Mouse (Mus musculus): ENCODE measurements at regions not wholly inside any gene's neighbourhood (a gene's known extent, or its start where the extent isn't known, plus 50 kb on each side); places are given as distances from the start of the nearest gene placed in this dataset.

- 63% methylated on average over 2 of the region's 2 CpGs for WGBS
- ATAC-seq (no peak), DNase-seq (ENCODE audit: low spot score) (no peak)
- no peak overlapping the region for H3K4me2 ChIP-seq (replicated peaks; ENCODE audit: low read depth, low read length)
- no peaks in the 10 kb centered on the region for H3K36me3 ChIP-seq (ENCODE audit: insufficient read depth, low read length)
- no peaks in the 10 kb centered on the region for H3K27me3 ChIP-seq (replicated peaks; ENCODE audit: insufficient read depth, low read length)
- H3K9ac ChIP-seq (replicated peaks; ENCODE audit: low read depth): no peak overlapping the region
- H3K9me3 ChIP-seq (ENCODE audit: low read length): no peaks in the 10 kb centered on the region
- no peak overlapping the region for H3K4me3 ChIP-seq (ENCODE audit: low read depth, low read length)
- no peak overlapping the region for H3K27ac ChIP-seq (ENCODE audit: low read length)
- no peaks in the 10 kb centered on the region for H3K4me1 ChIP-seq (ENCODE audit: insufficient read depth, low read depth, low read length)
- TF ChIP-seq EP300 (IDR thresholded peaks at IDR 0.05) (no peak), CTCF (IDR thresholded peaks at IDR 0.05) (no peak)
Observed at GRCm38 (mm10) chr3:33902431-33902830, 58.3 kb upstream of the Ccdc39 start.

- Histone ChIP-seq H3K27ac (ENCODE audit: low read length) (no peak overlapping the region), H3K4me2 (replicated peaks; ENCODE audit: low read depth, low read length) (no peak overlapping the region), H3K4me1 (ENCODE audit: insufficient read depth, low read depth, low read length) (no peaks in the 10 kb centered on the region), H3K4me3 (ENCODE audit: low read depth, low read length) (no peak overlapping the region), H3K9ac (replicated peaks; ENCODE audit: low read depth) (no peak overlapping the region), H3K36me3 (ENCODE audit: insufficient read depth, low read length) (no peaks in the 10 kb centered on the region), H3K27me3 (replicated peaks; ENCODE audit: insufficient read depth, low read length) (no peaks in the 10 kb centered on the region), H3K9me3 (ENCODE audit: low read length) (no peaks in the 10 kb centered on the region)
- WGBS: 73% methylated on average over 8 of the region's 8 CpGs
- TF ChIP-seq CTCF (IDR thresholded peaks at IDR 0.05) (no peak), EP300 (IDR thresholded peaks at IDR 0.05) (no peak)
- DNase-seq (ENCODE audit: low spot score) (no peak), ATAC-seq (no peak)
Observed at GRCm38 (mm10) chr3:33903326-33903725, 59.2 kb upstream of the Ccdc39 start.

GRCm38 (mm10) chr3:33903816-33904215, 59.7 kb upstream of the Ccdc39 start:
- Histone ChIP-seq H3K9ac (replicated peaks; ENCODE audit: low read depth) (no peak overlapping the region), H3K4me1 (ENCODE audit: insufficient read depth, low read depth, low read length) (no peaks in the 10 kb centered on the region), H3K9me3 (ENCODE audit: low read length) (no peaks in the 10 kb centered on the region), H3K4me2 (replicated peaks; ENCODE audit: low read depth, low read length) (no peak overlapping the region), H3K27me3 (replicated peaks; ENCODE audit: insufficient read depth, low read length) (no peaks in the 10 kb centered on the region), H3K36me3 (ENCODE audit: insufficient read depth, low read length) (no peaks in the 10 kb centered on the region), H3K27ac (ENCODE audit: low read length) (no peak overlapping the region), H3K4me3 (ENCODE audit: low read depth, low read length) (no peak overlapping the region)
- no peak for ATAC-seq
- TF ChIP-seq EP300 (IDR thresholded peaks at IDR 0.05): no peak
- WGBS: 34% methylated on average over 4 of the region's 4 CpGs
- no peak for DNase-seq (ENCODE audit: low spot score)

GRCm38 (mm10) chr3:33904854-33905678, 61.0 kb upstream of the Ccdc39 start:
- H3K27me3 ChIP-seq (replicated peaks; ENCODE audit: insufficient read depth, low read length): no peaks in the 10 kb centered on the region
- no peaks in the 10 kb centered on the region for H3K4me1 ChIP-seq (ENCODE audit: insufficient read depth, low read depth, low read length)
- H3K4me3 ChIP-seq (ENCODE audit: low read depth, low read length): no peak overlapping the region
- H3K9me3 ChIP-seq (ENCODE audit: low read length): no peaks in the 10 kb centered on the region
- H3K36me3 ChIP-seq (ENCODE audit: insufficient read depth, low read length): no peaks in the 10 kb centered on the region
- no peak overlapping the region for H3K4me2 ChIP-seq (replicated peaks; ENCODE audit: low read depth, low read length)
- ATAC-seq: no peak
- no peak for TF ChIP-seq CTCF (IDR thresholded peaks at IDR 0.05)
- no peak for TF ChIP-seq EP300 (IDR thresholded peaks at IDR 0.05)
- H3K27ac ChIP-seq (ENCODE audit: low read length): no peak overlapping the region
- H3K9ac ChIP-seq (replicated peaks; ENCODE audit: low read depth): no peak overlapping the region
- WGBS: 49% methylated on average over 22 of the region's 22 CpGs
- DNase-seq (ENCODE audit: low spot score): no peak

GRCm38 (mm10) chr3:33905679-33906007, 61.5 kb upstream of the Ccdc39 start:
- TF ChIP-seq EP300 (IDR thresholded peaks at IDR 0.05): no peak
- TF ChIP-seq CTCF (IDR thresholded peaks at IDR 0.05): no peak
- WGBS: 54% methylated on average over 5 of the region's 5 CpGs
- H3K27me3 ChIP-seq (replicated peaks; ENCODE audit: insufficient read depth, low read length): no peaks in the 10 kb centered on the region
- no peak overlapping the region for H3K4me3 ChIP-seq (ENCODE audit: low read depth, low read length)
- H3K9me3 ChIP-seq (ENCODE audit: low read length): no peaks in the 10 kb centered on the region
- H3K4me1 ChIP-seq (ENCODE audit: insufficient read depth, low read depth, low read length): no peaks in the 10 kb centered on the region
- H3K4me2 ChIP-seq (replicated peaks; ENCODE audit: low read depth, low read length): no peak overlapping the region
- H3K36me3 ChIP-seq (ENCODE audit: insufficient read depth, low read length): no peaks in the 10 kb centered on the region
- no peak overlapping the region for H3K9ac ChIP-seq (replicated peaks; ENCODE audit: low read depth)
- H3K27ac ChIP-seq (ENCODE audit: low read length): no peak overlapping the region
- ATAC-seq: no peak
- DNase-seq (ENCODE audit: low spot score): no peak

GRCm38 (mm10) chr3:33907061-33907460, 63.0 kb upstream of the Ccdc39 start:
- Histone ChIP-seq H3K4me3 (ENCODE audit: low read depth, low read length) (no peak overlapping the region), H3K9ac (replicated peaks; ENCODE audit: low read depth) (no peak overlapping the region), H3K4me1 (ENCODE audit: insufficient read depth, low read depth, low read length) (no peaks in the 10 kb centered on the region), H3K27ac (ENCODE audit: low read length) (no peak overlapping the region), H3K36me3 (ENCODE audit: insufficient read depth, low read length) (no peaks in the 10 kb centered on the region), H3K9me3 (ENCODE audit: low read length) (no peaks in the 10 kb centered on the region), H3K27me3 (replicated peaks; ENCODE audit: insufficient read depth, low read length) (no peaks in the 10 kb centered on the region), H3K4me2 (replicated peaks; ENCODE audit: low read depth, low read length) (no peak overlapping the region)
- ATAC-seq (no peak), DNase-seq (ENCODE audit: low spot score) (no peak)
- no peak for TF ChIP-seq EP300 (IDR thresholded peaks at IDR 0.05)
- no peak for TF ChIP-seq CTCF (IDR thresholded peaks at IDR 0.05)
- WGBS: 78% methylated on average over 8 of the region's 8 CpGs

- Histone ChIP-seq H3K9me3 (ENCODE audit: low read length) (no peaks in the 10 kb centered on the region), H3K27me3 (replicated peaks; ENCODE audit: insufficient read depth, low read length) (no peaks in the 10 kb centered on the region), H3K36me3 (ENCODE audit: insufficient read depth, low read length) (no peaks in the 10 kb centered on the region), H3K4me2 (replicated peaks; ENCODE audit: low read depth, low read length) (no peak overlapping the region), H3K27ac (ENCODE audit: low read length) (no peak overlapping the region), H3K9ac (replicated peaks; ENCODE audit: low read depth) (no peak overlapping the region), H3K4me1 (ENCODE audit: insufficient read depth, low read depth, low read length) (no peaks in the 10 kb centered on the region), H3K4me3 (ENCODE audit: low read depth, low read length) (no peak overlapping the region)
- ATAC-seq: no peak
- TF ChIP-seq EP300 (IDR thresholded peaks at IDR 0.05) (no peak), CTCF (IDR thresholded peaks at IDR 0.05) (no peak)
- DNase-seq (ENCODE audit: low spot score): no peak
- 81% methylated on average over 9 of the region's 9 CpGs for WGBS
Observed at GRCm38 (mm10) chr3:33911559-33911958, 67.4 kb upstream of the Ccdc39 start.
